Mouse (Mus musculus): ENCODE results near the gene Grip2.

GRCm38 (mm10) chr6:91813611-91814010, 13.4 kb downstream of the Grip2 start:
- no peak for TF ChIP-seq CTCF (conservative IDR thresholded peaks at IDR 0.05; ENCODE audit: low read length)
- no peak for TF ChIP-seq NANOG (IDR thresholded peaks at IDR 0.05; ENCODE audit: borderline replicate concordance, low read length)

Data from E14TG2a.4 (cell line).